Mouse (Mus musculus): Measurements from ENCODE around the gene Hmx3. TPM values are rescaled to one million over a fixed set of nuclear protein-coding genes. Genes with fewer than 3 reads are reported as not detected.
A peak's percentile ranks its signal among the peaks of the same experiment; 100 is the strongest.

Gene Hmx3
- total RNA-seq, 2 experiments from 2014 or later, result not detected

DNA sequence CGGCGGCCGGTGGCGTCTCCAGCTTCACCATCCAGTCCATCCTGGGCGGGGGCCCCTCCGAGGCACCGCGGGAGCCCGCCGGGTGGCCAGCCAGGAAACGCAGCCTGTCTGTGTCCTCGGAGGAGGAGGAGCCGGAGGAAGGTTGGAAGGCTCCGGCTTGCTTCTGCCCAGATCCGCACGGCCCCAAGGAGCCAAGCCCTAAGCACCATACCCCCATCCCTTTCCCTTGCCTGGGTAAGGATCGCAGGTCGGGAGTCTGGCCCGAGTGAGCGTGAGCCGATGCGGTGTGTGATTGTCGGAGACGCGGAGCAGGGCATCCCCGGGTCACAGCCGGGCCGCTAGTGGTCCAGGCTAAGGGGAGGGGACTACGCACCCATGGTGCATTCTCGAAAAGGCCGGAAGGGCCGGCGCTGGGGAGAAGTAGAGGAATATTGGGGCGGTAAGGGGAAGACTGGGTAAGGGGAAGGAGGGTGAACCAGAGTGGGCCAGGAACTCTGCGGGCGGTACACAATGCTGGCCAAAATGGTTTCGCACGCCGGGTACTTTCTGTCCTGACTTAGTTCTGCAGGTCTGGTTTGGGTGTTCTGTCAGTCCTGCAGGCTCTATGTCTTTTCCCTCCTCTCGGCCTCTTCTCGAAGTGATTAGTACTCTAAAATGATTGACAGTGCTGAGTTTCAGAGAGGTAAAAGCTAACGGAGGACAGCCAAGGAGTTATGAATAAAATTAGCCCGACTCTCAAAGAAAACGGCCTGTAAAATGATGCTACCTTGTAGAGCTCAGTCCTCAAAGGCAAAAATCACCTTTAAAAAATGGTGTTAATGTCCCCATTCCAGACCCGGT lies 11.9 kb downstream of the Hmx3 start:
- DNase-seq (ENCODE audit: extremely low spot score in 1 of 2, low spot score in 2 of 2), result no peak
- intact Hi-C loops (cut with DNase I), result loop anchor here (5.0 kb wide), 1 partner anchor 193 kb away; no protein-coding TSS in a partner anchor

DNA sequence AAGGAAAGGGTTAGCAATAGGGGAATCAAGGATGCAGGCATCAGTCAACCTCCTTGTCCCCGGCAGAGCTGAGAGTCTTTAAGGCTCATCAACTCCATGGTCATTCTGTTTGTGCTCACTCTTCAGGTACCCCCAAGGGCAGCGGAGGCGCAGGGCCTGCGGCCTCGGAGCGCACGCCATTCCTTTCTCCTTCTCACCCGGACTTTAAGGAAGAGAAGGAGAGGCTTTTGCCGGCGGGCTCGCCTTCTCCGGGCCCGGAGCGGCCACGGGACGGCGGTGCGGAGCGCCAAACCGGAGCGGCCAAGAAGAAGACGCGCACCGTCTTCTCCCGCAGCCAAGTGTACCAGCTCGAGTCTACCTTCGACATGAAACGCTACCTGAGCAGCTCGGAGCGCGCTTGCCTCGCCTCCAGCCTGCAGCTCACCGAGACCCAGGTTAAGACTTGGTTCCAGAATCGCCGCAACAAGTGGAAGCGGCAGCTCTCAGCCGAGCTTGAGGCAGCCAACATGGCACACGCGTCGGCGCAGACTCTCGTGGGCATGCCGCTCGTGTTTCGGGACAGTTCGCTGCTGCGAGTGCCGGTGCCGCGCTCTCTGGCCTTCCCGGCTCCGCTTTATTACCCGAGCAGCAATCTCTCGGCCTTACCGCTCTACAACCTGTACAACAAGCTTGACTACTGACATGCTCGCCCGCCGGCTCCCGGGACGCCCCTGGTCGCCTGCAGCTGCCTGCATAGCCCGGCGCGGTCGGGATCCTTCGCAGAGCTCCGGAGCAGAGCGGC lies 12.8 kb downstream of the Hmx3 start:
- DNase-seq (ENCODE audit: extremely low spot score in 1 of 2, low spot score in 2 of 2), result no peak
- intact Hi-C loops (cut with DNase I), result loop anchor here (5.0 kb wide), 1 partner anchor 192 kb away; no protein-coding TSS in a partner anchor

DNA sequence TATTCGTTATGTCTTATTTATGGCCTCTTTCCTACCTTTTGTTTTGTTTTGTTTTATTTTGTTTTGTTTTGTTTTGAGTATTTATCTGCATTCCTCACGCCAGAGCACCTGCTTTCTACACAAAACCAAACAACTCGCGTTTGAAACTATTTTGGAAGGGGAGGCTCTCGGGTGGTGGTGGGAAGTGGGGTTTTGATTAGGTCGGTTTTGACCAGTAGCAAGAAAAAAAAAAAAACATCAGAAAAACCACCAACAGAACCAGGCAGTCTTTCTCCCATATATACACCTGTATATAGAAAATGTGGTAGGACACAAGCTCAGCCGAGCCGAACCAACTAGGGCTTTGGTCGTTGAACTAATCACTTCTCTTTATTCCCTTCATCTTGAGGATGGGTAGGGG lies 13.4 kb downstream of the Hmx3 start:
- intact Hi-C loops (cut with DNase I), result loop anchor here (5.0 kb wide), 1 partner anchor 191 kb away; no protein-coding TSS in a partner anchor

DNA sequence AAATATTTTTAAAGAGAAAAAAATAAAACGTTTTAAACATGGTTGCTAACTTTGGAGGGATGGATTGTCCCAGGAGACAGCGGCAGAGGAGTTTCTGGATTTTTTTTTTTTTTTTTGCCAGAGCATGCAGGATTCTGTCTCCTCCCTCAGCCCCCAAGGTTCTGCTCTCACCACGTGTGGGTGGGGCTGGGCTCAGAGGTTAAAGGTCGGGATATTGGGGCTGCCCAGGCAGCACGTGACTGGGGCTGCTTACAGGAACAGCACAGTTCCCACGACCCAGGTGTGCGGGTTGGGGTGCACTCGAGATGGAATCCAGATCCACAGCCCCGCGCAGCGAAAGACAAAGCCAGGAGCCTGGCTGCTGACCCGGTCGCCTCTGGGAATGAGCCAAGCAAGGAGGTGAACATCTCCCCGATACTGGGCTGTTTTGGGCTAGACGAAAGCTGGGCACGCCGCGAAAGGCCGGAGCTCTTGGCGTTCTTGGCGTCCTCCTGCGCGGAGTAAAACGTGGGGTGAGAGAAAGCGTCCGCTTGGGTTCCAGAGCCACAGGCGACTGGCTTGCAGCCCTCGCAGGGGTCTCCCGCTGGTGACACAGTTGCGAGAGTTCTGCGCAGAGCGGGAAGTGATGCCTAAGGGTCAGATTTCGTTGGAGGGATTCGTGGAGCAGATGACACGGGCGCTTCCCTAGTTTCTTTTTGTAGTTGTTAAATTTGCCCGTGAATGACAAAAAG lies 14.0 kb downstream of the Hmx3 start:
- DNase-seq (ENCODE audit: extremely low spot score in 1 of 2, low spot score in 2 of 2), result no peak
- intact Hi-C loops (cut with DNase I), result loop anchor here (5.0 kb wide), 1 partner anchor 191 kb away; no protein-coding TSS in a partner anchor

More for the DNA sequence above, 13.4 kb downstream of the Hmx3 start:
- DNase-seq (ENCODE audit: extremely low spot score in 1 of 2, low spot score in 2 of 2), result no peak

DNA sequence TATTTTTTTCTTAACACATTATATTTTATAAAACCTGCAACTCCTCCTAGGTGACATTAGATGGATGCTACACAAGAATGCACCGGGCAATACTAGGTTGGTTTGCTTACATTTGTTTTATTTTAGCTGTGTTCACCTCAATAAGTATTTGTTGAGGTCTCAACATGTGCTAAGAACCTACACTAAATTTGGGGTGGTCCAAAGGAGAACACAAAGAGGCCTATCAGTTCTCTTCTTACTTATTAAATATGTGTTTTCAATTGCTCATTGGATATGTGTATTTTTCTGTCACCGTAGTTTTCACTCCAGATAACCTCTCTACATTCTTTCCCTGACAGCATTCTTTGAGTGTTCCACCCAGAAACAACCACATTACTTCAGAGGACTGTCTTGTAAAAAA lies 15.1 kb downstream of the Hmx3 start:
- intact Hi-C loops (cut with DNase I), result loop anchor here (5.0 kb wide), 1 partner anchor 190 kb away; no protein-coding TSS in a partner anchor
- no peak for DNase-seq (ENCODE audit: extremely low spot score in 1 of 2, low spot score in 2 of 2)

DNA sequence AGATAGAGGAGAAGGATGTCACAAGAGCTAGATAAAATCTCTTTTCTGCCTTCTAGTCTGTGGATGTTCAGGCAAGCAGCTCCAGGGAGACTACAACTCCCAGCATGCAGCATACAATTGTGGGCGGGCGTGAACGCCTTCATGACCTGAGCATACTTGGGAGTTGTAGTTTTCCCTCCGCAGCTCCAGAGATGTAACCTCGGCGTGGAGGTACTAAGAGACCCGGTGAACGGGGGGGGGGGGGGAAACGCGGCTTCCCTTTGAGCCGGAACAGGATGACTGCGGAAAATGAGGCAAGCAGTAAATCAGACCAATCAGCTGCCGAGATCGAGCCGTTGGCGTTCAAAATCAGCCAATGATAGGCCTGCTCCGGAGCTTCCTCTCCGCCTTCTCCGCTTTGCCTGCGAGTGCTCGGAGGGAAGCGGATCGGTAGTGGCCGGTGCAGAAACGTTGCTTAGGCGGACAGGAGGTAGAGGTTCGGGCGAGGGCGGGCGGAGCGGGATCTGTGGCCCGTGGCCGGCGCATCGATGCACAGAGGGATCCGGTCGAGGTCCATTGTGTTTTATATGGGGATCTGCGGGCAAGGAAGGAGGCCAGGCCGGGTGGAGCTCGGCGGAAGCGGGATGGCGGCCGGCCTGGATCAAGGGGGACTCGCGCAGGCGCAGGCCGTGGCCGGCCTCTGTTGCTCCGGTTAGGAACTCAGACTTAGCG lies 17.5 kb downstream of the Hmx3 start, which contains the start of gene Bub3:
Gene Bub3 (plus strand): TSS at position 237 of the 711 bp plus-strand sequence.
- DNase-seq (ENCODE audit: extremely low spot score in 1 of 2, low spot score in 2 of 2), result peak; percentile 93
- intact Hi-C loops (cut with DNase I), result loop anchor here (5.0 to 10.0 kb wide), 2 partner anchors 125 to 187 kb away; no protein-coding TSS in a partner anchor

DNA sequence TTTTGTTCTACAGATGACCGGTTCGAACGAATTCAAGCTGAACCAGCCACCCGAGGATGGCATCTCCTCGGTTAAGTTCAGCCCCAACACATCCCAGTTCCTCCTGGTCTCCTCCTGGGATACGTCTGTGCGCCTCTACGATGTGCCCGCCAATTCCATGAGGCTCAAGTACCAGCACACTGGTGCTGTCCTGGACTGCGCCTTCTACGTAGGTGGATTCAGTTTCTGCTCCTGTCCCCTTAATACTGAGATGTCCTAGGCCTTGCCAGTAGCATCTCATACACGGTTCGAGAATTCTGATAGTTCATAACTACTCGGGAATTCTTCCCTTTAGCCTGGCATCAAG lies 18.0 kb downstream of the Hmx3 start:
- intact Hi-C loops (cut with DNase I), result loop anchor here (10.0 kb wide), 1 partner anchor 126 kb away; no protein-coding TSS in a partner anchor
- DNase-seq (ENCODE audit: extremely low spot score in 1 of 2, low spot score in 2 of 2), result no peak

DNA sequence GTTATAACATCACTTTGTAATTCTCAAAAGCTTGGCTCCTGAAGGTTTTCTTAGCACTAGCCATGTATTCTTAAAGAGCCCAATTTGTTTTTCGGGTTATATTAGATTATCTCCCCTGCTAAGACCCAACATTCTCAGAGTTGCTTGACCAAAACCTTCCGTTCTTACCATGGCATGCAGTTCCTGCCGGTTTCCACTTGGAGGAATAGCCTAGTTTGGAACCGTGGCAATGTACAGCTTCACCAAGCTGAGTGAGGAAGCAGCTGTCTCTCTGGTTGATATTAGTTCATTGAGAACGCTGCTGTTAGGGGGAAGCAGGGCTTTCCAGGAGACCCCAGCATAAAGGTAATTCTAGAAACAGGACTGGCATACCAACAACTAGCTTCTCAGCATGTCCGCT lies 32.6 kb downstream of the Hmx3 start:
- intact Hi-C loops (cut with DNase I), result no loop called here
- DNase-seq (ENCODE audit: extremely low spot score in 1 of 2, low spot score in 2 of 2), result no peak

DNA sequence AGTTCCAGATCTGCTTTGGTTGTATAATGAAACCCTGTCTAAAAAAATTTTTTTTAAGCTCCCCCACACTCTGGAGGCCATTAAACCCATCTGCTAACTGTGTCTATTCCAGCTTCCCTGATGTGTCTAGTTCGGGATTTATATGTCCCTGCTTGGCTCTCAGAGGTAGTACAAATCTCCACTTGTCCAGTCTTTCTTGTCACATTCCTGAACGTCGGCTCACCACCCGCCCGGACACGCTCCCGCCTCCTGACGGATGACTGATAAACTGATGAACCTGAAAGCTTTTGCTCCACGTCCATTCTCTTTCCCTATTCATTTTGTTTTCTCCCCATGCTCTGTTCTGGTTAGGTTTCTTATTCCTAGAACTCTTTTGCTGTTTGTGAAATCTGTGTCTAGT lies 39.5 kb downstream of the Hmx3 start:
- intact Hi-C loops (cut with DNase I), result no loop called here
- DNase-seq (ENCODE audit: extremely low spot score in 1 of 2, low spot score in 2 of 2), result no peak

DNA sequence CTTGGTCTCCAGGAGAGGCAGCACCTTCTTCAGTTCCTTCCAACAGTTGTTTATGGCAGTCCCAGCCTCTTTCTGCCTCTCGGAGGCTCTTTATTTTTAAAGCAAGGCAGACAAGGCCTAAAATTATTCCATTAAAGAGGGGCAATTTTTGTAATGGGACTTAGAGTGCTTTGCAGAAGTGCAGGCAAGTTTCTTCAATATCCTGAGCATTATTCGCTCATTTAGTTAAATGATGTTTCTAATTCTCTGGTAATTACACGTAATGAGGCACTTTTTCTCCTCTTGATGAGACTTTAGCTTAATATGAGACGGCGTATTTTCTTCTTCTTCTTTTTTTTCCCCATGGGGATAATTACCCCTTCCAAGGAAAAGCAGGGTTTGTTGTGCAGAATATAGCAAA lies 42.9 kb downstream of the Hmx3 start:
- intact Hi-C loops (cut with DNase I), result no loop called here
- DNase-seq (ENCODE audit: extremely low spot score in 1 of 2, low spot score in 2 of 2), result no peak

Other genes starting within 250 kb of the Hmx3 start
- gene Cuzd1, start 220.6 kb upstream of the Hmx3 start, total RNA-seq (2021), result under 1 TPM; 0.30 to 0.49 TPM
- under 1 TPM in 1 of 2 experiments, not detected in 1; 0.75 TPM for gene Fam24b, start 213.4 kb upstream of the Hmx3 start, total RNA-seq (2021)
- gene Fam24a, start 209.0 kb upstream of the Hmx3 start, total RNA-seq (2021), result not detected
- gene 2310057M21Rik, start 180.1 kb upstream of the Hmx3 start, total RNA-seq (2021), result 10 to 100 TPM; 27.1 to 34.8 TPM
- 10 to 100 TPM; 33.4 TPM for gene Pstk, start 171.7 kb upstream of the Hmx3 start, total RNA-seq (2021)
- gene Ikzf5, start 132.3 kb upstream of the Hmx3 start, total RNA-seq (2021), result 10 to 100 TPM; 49.1 to 52.4 TPM
- gene Acadsb, start 132.3 kb upstream of the Hmx3 start, total RNA-seq (2021), result 10 to 100 TPM; 63.4 to 71.9 TPM
- gene Hmx2, start 5.9 kb downstream of the Hmx3 start, total RNA-seq (2021), result not detected
- gene Bub3, start 17.4 kb downstream of the Hmx3 start, total RNA-seq (2021), result 10 to 100 TPM; 56.1 to 57.0 TPM